Mouse (Mus musculus): ENCODE data around the gene Olfr55. TPM values are rescaled to one million over a fixed set of nuclear protein-coding genes. Genes with fewer than 3 reads are reported as not detected.
"Not testable (repeated sequence)": the region's sequence is repeated elsewhere in the genome, so short reads cannot be mapped to it uniquely, and the experiment has no call there.

Gene Olfr55
- not detected in 2 replicates for polyA plus RNA-seq (2015; fragmentation: Nextera tagmentation; extraction: Ambion mirVana)

DNA sequence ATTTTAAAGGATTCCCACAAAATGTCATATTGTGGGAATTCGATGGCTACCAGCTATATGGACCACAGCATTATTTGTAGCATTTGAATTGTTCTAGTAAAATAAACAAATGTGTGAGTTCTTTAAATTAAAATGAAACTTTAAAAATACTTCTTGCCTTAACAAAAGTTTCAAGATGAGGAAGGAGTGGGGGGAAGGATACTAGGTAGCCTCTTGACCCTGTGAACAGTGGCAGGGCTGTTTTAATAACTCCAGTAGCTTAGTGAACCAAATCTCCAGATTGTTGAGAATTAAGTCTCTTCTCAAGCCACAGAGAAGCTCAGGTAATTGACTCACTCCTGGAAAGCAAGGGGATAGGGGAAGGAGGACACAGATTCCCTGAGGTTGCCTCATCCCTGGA is at the start of gene Olfr55:
Gene Olfr55 (plus strand): TSS at position 301 of the 400 bp plus-strand sequence.
- not testable (repeated sequence) for ATAC-seq (ENCODE audit: insufficient read depth, low FRiP score); H3K36me3 ChIP-seq (ENCODE audit: control insufficient read depth, insufficient read depth, low read length)
- 67% methylated on average over 1 of the region's 1 CpGs for WGBS

DNA sequence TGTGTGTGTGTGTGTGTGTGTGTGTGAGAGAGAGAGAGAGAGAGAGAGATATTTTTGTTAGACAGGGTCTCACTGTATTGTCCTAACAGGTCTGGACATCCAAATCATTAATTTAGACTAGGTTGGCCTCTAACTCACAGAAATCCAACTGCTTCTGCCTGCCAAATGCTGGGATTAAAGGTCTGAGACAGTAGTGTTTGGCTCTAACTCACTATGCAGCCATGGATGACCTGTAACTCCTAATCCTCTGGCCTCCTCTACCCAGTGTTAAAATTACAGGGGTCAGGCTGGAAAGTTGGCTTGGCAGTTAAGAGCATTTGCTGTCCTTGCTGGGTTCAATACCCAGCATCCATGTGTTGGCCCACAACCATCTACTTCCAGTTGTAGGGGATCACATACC is 43.7 kb upstream of the Olfr55 start:
- no peak overlapping the region for H3K9ac ChIP-seq (ENCODE audit: low read length)
- no peak for ATAC-seq (ENCODE audit: insufficient read depth, low FRiP score)
- no peaks in the 10 kb centered on the region for H3K4me1 ChIP-seq (ENCODE audit: control insufficient read depth, insufficient read depth, low read length)
- no peaks in the 10 kb centered on the region for H3K9me3 ChIP-seq (replicated peaks; ENCODE audit: control insufficient read depth, low read length)
- no peaks in the 10 kb centered on the region for H3K27me3 ChIP-seq (ENCODE audit: control insufficient read depth, insufficient read depth, low read length)
- H3K4me3 ChIP-seq (replicated peaks; ENCODE audit: low read length): no peak overlapping the region
- H3K4me2 ChIP-seq (ENCODE audit: low read depth, low read length): no peak overlapping the region
- no peaks in the 10 kb centered on the region for H3K36me3 ChIP-seq (ENCODE audit: control insufficient read depth, insufficient read depth, low read length)
- H3K27ac ChIP-seq (ENCODE audit: low read length): no peak overlapping the region

More for the DNA sequence above, at the start of gene Olfr55:
- not testable (repeated sequence) for H3K4me1 ChIP-seq (ENCODE audit: control insufficient read depth, insufficient read depth, low read length); H3K27me3 ChIP-seq (ENCODE audit: control insufficient read depth, insufficient read depth, low read length); H3K4me3 ChIP-seq (replicated peaks; ENCODE audit: low read length); H3K9me3 ChIP-seq (replicated peaks; ENCODE audit: control insufficient read depth, low read length); H3K4me2 ChIP-seq (ENCODE audit: low read depth, low read length); H3K9ac ChIP-seq (ENCODE audit: low read length); H3K27ac ChIP-seq (ENCODE audit: low read length)

DNA sequence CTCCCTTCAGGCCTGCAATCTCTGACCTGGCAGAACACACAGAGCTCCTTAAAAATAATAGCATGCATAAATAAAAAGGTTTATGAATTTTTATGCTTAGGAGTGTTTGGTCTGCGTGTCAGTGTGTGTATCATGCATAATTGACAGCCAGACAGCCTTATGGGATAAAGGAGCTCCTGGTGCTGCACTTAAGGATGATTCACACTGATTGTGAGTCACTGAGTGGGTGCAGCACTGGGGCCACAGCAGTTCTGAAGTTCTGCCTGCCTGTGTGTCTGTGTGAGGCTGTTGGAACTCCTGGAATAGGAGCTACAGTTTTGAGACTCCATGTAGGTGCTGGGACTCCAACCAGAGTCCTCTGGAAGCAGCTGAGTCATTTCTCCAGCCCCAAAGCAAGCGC is 42.0 kb upstream of the Olfr55 start:
- Histone ChIP-seq H3K9ac (ENCODE audit: low read length) (no peak overlapping the region), H3K36me3 (ENCODE audit: control insufficient read depth, insufficient read depth, low read length) (no peaks in the 10 kb centered on the region), H3K4me3 (replicated peaks; ENCODE audit: low read length) (no peak overlapping the region), H3K9me3 (replicated peaks; ENCODE audit: control insufficient read depth, low read length) (no peaks in the 10 kb centered on the region), H3K27me3 (ENCODE audit: control insufficient read depth, insufficient read depth, low read length) (no peaks in the 10 kb centered on the region), H3K4me1 (ENCODE audit: control insufficient read depth, insufficient read depth, low read length) (no peaks in the 10 kb centered on the region), H3K4me2 (ENCODE audit: low read depth, low read length) (no peak overlapping the region), H3K27ac (ENCODE audit: low read length) (no peak overlapping the region)
- no peak for ATAC-seq (ENCODE audit: insufficient read depth, low FRiP score)
- WGBS: 56% methylated on average over 2 of the region's 2 CpGs

DNA sequence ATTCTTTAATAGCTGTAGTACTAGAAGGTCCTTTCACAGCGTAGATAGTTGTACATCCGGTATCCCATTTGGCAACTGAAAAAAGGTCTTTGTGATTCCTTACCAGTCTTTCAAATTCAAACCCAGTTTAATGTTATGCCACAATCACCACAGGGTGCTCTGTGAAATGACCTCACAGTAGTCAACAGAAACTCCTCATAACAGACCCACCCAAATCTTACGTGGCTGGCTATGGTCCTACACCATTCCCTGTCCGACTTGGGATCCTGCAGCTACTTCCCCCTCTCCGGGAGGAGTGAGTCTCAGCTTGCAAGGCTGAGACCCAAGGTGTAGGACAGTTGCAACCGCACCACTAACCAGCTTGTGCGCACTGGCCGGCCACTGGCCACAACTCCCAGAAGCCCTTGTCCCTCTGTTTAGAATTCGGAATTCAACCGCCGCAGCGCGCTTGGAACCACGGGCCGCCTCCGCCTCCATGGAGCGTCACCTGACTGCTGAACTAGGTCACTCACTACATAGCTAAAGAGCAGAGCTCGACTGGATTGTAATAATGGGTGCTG is 28.9 kb upstream of the Olfr55 start, which contains the start of gene Morc2b:
Gene Morc2b (minus strand): TSS at position 423 of the 560 bp plus-strand sequence.
- ATAC-seq (ENCODE audit: insufficient read depth, low FRiP score): no peak
- Histone ChIP-seq H3K4me2 (ENCODE audit: low read depth, low read length) (no peak within 1 kb of the TSS), H3K27ac (ENCODE audit: low read length) (no peak within 1 kb of the TSS), H3K4me3 (replicated peaks; ENCODE audit: low read length) (no peak within 1 kb of the TSS), H3K4me1 (ENCODE audit: control insufficient read depth, insufficient read depth, low read length) (no peaks in the 10 kb centered on the region), H3K27me3 (ENCODE audit: control insufficient read depth, insufficient read depth, low read length) (no peaks in the 10 kb centered on the region), H3K9me3 (replicated peaks; ENCODE audit: control insufficient read depth, low read length) (no peaks in the 10 kb centered on the region), H3K9ac (ENCODE audit: low read length) (no peak within 1 kb of the TSS), H3K36me3 (ENCODE audit: control insufficient read depth, insufficient read depth, low read length) (no peaks in the 10 kb centered on the region)
- 74% methylated on average over 18 of the region's 18 CpGs for WGBS

DNA sequence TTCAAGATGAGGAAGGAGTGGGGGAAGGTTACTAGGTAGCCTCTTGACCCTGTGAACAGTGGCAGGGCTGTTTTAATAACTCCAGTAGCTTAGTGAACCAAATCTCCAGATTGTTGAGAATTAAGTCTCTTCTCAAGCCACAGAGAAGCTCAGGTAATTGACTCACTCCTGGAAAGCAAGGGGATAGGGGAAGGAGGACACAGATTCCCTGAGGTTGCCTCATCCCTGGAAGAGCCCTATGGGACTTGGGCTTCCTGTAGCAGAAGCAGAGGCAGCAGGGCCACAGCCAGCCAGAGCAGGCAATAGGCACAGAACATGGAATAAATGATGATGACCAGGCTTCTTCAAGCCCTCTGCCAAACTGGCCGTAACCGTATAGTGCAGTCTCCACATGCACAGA is 22.8 kb downstream of the Olfr55 start, which contains the start of gene Olfr239:
Gene Olfr239 (plus strand): TSS at position 301 of the 400 bp plus-strand sequence.
- not testable (repeated sequence) for H3K36me3 ChIP-seq (ENCODE audit: control insufficient read depth, insufficient read depth, low read length); ATAC-seq (ENCODE audit: insufficient read depth, low FRiP score); H3K9ac ChIP-seq (ENCODE audit: low read length); H3K4me1 ChIP-seq (ENCODE audit: control insufficient read depth, insufficient read depth, low read length); H3K9me3 ChIP-seq (replicated peaks; ENCODE audit: control insufficient read depth, low read length); H3K4me3 ChIP-seq (replicated peaks; ENCODE audit: low read length); H3K27ac ChIP-seq (ENCODE audit: low read length); H3K4me2 ChIP-seq (ENCODE audit: low read depth, low read length); H3K27me3 ChIP-seq (ENCODE audit: control insufficient read depth, insufficient read depth, low read length)
- WGBS: no CpG with 5 or more reads among the region's 2 CpGs

DNA sequence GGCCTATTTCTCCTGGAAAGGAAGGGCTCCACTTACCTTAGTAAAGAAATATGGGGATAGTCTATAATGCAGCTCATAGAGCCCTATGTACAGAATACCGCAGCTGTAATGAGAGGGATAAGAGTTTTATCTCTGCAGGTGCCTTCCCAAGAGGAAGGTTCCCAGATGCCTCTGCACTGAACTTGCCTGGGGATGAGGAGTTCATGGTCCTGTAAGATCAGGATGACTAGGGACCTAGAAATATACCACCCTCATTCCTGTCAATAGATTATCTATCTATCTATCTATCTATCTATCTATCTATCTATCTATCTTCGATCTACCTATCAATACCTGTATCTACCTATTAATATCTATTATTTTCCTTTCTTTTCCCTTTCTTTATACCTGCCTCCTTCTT is 53.3 kb downstream of the Olfr55 start, which contains the start of gene Olfr1564:
Gene Olfr1564 (minus strand): TSS at position 101 of the 400 bp plus-strand sequence.
- Histone ChIP-seq H3K27me3 (ENCODE audit: control insufficient read depth, insufficient read depth, low read length) (no peaks in the 10 kb centered on the region), H3K9ac (ENCODE audit: low read length) (no peak within 1 kb of the TSS), H3K36me3 (ENCODE audit: control insufficient read depth, insufficient read depth, low read length) (no peaks in the 10 kb centered on the region), H3K4me1 (ENCODE audit: control insufficient read depth, insufficient read depth, low read length) (no peaks in the 10 kb centered on the region), H3K4me3 (replicated peaks; ENCODE audit: low read length) (no peak within 1 kb of the TSS), H3K9me3 (replicated peaks; ENCODE audit: control insufficient read depth, low read length) (no peaks in the 10 kb centered on the region), H3K4me2 (ENCODE audit: low read depth, low read length) (no peak within 1 kb of the TSS), H3K27ac (ENCODE audit: low read length) (no peak within 1 kb of the TSS)
- no peak for ATAC-seq (ENCODE audit: insufficient read depth, low FRiP score)
- 82% methylated on average over 2 of the region's 2 CpGs for WGBS

Other genes starting within 250 kb of the Olfr55 start
- 18.3 and 20.4 TPM in 2 replicates for gene Cyp4f13, start 221.0 kb upstream of the Olfr55 start, polyA plus RNA-seq (2015; fragmentation: Nextera tagmentation; extraction: Ambion mirVana)
- 10.6 and 11.7 TPM in 2 replicates for gene Zfp472, start 202.6 kb upstream of the Olfr55 start, polyA plus RNA-seq (2015; fragmentation: Nextera tagmentation; extraction: Ambion mirVana)
- 11.1 and 11.8 TPM in 2 replicates for gene Zfp952, start 175.3 kb upstream of the Olfr55 start, polyA plus RNA-seq (2015; fragmentation: Nextera tagmentation; extraction: Ambion mirVana)
- 10.5 and 10.9 TPM in 2 replicates for gene Zfp763, start 135.0 kb upstream of the Olfr55 start, polyA plus RNA-seq (2015; fragmentation: Nextera tagmentation; extraction: Ambion mirVana)
- gene 4921501E09Rik, start 100.4 kb upstream of the Olfr55 start, polyA plus RNA-seq (2015; fragmentation: Nextera tagmentation; extraction: Ambion mirVana): not detected in 2 replicates
- gene Zfp563, start 79.1 kb upstream of the Olfr55 start, polyA plus RNA-seq (2015; fragmentation: Nextera tagmentation; extraction: Ambion mirVana): 6.9 and 7.9 TPM in 2 replicates
- not detected in 2 replicates for gene Morc2b, start 28.8 kb upstream of the Olfr55 start, polyA plus RNA-seq (2015; fragmentation: Nextera tagmentation; extraction: Ambion mirVana)
- not detected in 2 replicates for gene Olfr239, start 22.9 kb downstream of the Olfr55 start, polyA plus RNA-seq (2015; fragmentation: Nextera tagmentation; extraction: Ambion mirVana)
- not detected in 2 replicates for gene Olfr1564, start 53.2 kb downstream of the Olfr55 start, polyA plus RNA-seq (2015; fragmentation: Nextera tagmentation; extraction: Ambion mirVana)
- gene Zfp955a, start 86.7 kb downstream of the Olfr55 start, polyA plus RNA-seq (2015; fragmentation: Nextera tagmentation; extraction: Ambion mirVana): 15.3 and 15.9 TPM in 2 replicates
- gene Olfr63, start 96.2 kb downstream of the Olfr55 start, polyA plus RNA-seq (2015; fragmentation: Nextera tagmentation; extraction: Ambion mirVana): 0.01 TPM in 1 of 2 replicates, not detected in the other
- 10.9 and 11.9 TPM in 2 replicates for gene Zfp955b, start 121.1 kb downstream of the Olfr55 start, polyA plus RNA-seq (2015; fragmentation: Nextera tagmentation; extraction: Ambion mirVana)
- 8.5 and 9.5 TPM in 2 replicates for gene Zfp81, start 190.4 kb downstream of the Olfr55 start, polyA plus RNA-seq (2015; fragmentation: Nextera tagmentation; extraction: Ambion mirVana)
- 12.1 and 12.6 TPM in 2 replicates for gene Zfp101, start 226.2 kb downstream of the Olfr55 start, polyA plus RNA-seq (2015; fragmentation: Nextera tagmentation; extraction: Ambion mirVana)